18 mouse cellular contexts compared by ENCODE assay signal in genomic region chr12:109547085-109547484, GRCm38 (mm10).
"Had no signal": no experiment of that assay in that cellular context is flagged by ENCODE, and none has a peak within 500 bp of the region (broad histone marks: within the 10 kb centered on the region; RNA-seq: fewer than 3 reads in every experiment).

No protein-coding gene starts in this region.

- H3K27ac ChIP-seq: limb, embryonic 12.5 days; limb, embryonic 15.5 days; liver, embryonic 14.5 days; lung, embryonic 15.5 days; midbrain, embryonic 15.5 days; neural tube, embryonic 12.5 days; neural tube, embryonic 15.5 days; stomach, embryonic 15.5 days had no signal

- H3K4me2 ChIP-seq: limb, embryonic 12.5 days; limb, embryonic 15.5 days; liver, embryonic 11.5 days; lung, embryonic 15.5 days; midbrain, embryonic 15.5 days; neural tube, embryonic 12.5 days; neural tube, embryonic 15.5 days; stomach, embryonic 15.5 days had no signal

- ATAC-seq: liver, postnatal 0 days; midbrain, embryonic 15.5 days had no signal

- H3K9me3 ChIP-seq: lung, embryonic 15.5 days; midbrain, embryonic 15.5 days; neural tube, embryonic 15.5 days; stomach, embryonic 15.5 days had no signal

- H3K4me1 ChIP-seq: stomach, embryonic 15.5 days had no signal

- H3K27me3 ChIP-seq: limb, embryonic 12.5 days; limb, embryonic 15.5 days; lung, embryonic 15.5 days; midbrain, embryonic 15.5 days; neural tube, embryonic 12.5 days; neural tube, embryonic 15.5 days; stomach, embryonic 15.5 days had no signal

- H3K4me3 ChIP-seq: limb, embryonic 12.5 days; limb, embryonic 15.5 days; lung, embryonic 15.5 days; midbrain, embryonic 15.5 days; neural tube, embryonic 12.5 days; neural tube, embryonic 15.5 days; stomach, embryonic 15.5 days had no signal

- DNase-seq: kidney, adult 9 months; left cerebral cortex, postnatal 4 days; lung, postnatal 14 days; lung, postnatal 4 days; right cerebral cortex, adult 18-20 months; right cerebral cortex, postnatal 14 days; spleen, adult 18-20 months; thymus, postnatal 25 days had no signal

- H3K9ac ChIP-seq: limb, embryonic 12.5 days; limb, embryonic 15.5 days; liver, embryonic 14.5 days; liver, postnatal 0 days; lung, embryonic 15.5 days; midbrain, embryonic 15.5 days; neural tube, embryonic 12.5 days; neural tube, embryonic 15.5 days; stomach, embryonic 15.5 days had no signal
